Mouse (Mus musculus) kidney, embryonic 14.5 days (tissue): ENCODE results near the gene Sema6d. TPM values are rescaled to one million over a fixed set of nuclear protein-coding genes. Genes with fewer than 3 reads are reported as not detected.

Experiments
- ATAC-seq: fragments of 200-750 bp; cut with Nextera tagmentation; 2 replicates; pipeline ENCODE4 v1.8.0; 2017; ENCODE audit warnings: moderate number of reproducible peaks, mild to moderate bottlenecking, moderate TSS enrichment, moderate library complexity; ENCODE audit not compliant: low FRiP score, low TSS enrichment
- H3K27ac ChIP-seq: fragments of 300-500 bp; sonication (generic); 2 replicates; pipeline ENCODE4 v1.5.1; 2014; ENCODE audit warnings: low read depth, mild to moderate bottlenecking, low read length, moderate library complexity, mixed read lengths
- H3K27me3 ChIP-seq: fragments of 300-500 bp; sonication (generic); 2 replicates; pipeline ENCODE4 v1.6.1; 2014; ENCODE audit warnings: mild to moderate bottlenecking, low read length; ENCODE audit not compliant: control insufficient read depth, insufficient read depth
- H3K36me3 ChIP-seq: fragments of 300-500 bp; sonication (generic); 2 replicates; pipeline ENCODE4 v1.6.1; 2014; ENCODE audit warnings: low read length, mixed read lengths; ENCODE audit not compliant: control insufficient read depth, insufficient read depth
- H3K4me1 ChIP-seq: fragments of 300-500 bp; sonication (generic); 2 replicates; pipeline ENCODE4 v1.6.1; 2014; ENCODE audit warnings: low read length, mixed read lengths; ENCODE audit not compliant: control insufficient read depth, insufficient read depth
- H3K4me2 ChIP-seq: fragments of 300-500 bp; sonication (generic); replicated peaks from 2 replicates; pipeline ENCODE4 v1.6.1; 2014; ENCODE audit warnings: low read depth, mild to moderate bottlenecking, low read length
- H3K4me3 ChIP-seq: fragments of 300-500 bp; sonication (generic); 2 replicates; pipeline ENCODE4 v1.5.1; 2014; ENCODE audit warnings: mild to moderate bottlenecking, low read length
- H3K9ac ChIP-seq: fragments of 300-500 bp; sonication (generic); 2 replicates; pipeline ENCODE4 v1.6.1; 2014; ENCODE audit warnings: low read depth, mild to moderate bottlenecking, low read length, moderate library complexity
- H3K9me3 ChIP-seq: fragments of 300-500 bp; sonication (generic); 2 replicates; pipeline ENCODE4 v1.6.1; 2016; ENCODE audit warnings: low read length; ENCODE audit not compliant: control insufficient read depth
- WGBS: fragments of 180-500 bp; shearing (Covaris S2); extraction: QIAGEN DNeasy Blood & Tissue Kit; methylation state at CpG from one replicate; pipeline ENCODE4 v1.1.7; 2014; 5-methylcytosine and 5-hydroxymethylcytosine counted together
- polyA plus RNA-seq: library from polyadenylated mRNA; unstranded; fragments of >200 nt; fragmentation: Nextera tagmentation; extraction: Ambion mirVana; gene quantifications from 2 replicates; pipeline ENCODE4 v1.2.1, GENCODE M21; 2014

The Sema6d gene
- polyA plus RNA-seq, 1 experiment from 2014 or later = 11.8 TPM

DNA sequence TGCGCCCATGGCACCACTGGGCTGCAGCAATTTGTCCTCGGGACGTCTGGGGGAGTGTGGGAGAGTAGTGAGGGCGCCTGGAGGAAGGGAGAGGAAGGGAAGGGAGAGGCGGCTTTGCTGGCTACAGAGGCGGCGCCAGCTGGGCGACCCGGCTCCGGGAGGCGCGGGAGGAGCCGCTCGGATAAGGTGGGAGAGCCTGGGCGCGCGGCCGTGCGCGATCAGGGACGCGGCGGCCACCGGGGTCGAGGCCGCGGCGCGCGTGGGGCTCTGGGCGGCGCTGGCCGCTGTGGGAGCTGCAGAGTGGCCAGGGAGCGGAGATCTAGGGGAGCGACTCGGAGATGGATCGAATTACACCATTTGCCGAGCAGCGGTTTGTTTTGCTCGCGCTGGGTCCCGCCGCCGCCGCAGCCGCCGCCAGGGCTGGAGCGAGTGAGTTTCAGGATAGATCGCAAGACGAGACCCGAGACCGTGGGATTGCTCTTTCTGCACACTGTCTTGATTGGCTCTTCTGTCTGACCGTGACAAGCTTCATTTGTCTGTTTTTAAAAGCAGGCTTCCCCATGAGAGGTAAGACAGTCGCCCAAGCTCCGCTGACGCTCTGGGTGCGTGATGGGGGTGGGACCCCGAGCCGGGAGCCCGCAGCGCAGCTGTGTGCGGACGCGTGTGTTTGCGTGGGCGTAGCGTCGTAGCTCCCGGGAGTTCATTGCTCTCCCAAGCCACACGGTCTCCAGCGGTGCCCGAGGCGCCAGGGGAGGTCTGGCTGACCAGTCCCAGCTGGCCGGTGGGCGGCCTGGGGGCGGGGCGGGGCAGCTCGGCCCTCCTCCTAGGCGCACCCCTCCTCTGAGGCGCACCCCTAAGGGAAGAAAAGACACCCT lies 520.2 kb downstream of the Sema6d start:
- WGBS = under 1% methylated on average over 77 of the region's 80 CpGs
- H3K4me1 ChIP-seq = peaks cover 17% of the 10 kb centered on the region; the same call in 1 of the 2 replicates

DNA sequence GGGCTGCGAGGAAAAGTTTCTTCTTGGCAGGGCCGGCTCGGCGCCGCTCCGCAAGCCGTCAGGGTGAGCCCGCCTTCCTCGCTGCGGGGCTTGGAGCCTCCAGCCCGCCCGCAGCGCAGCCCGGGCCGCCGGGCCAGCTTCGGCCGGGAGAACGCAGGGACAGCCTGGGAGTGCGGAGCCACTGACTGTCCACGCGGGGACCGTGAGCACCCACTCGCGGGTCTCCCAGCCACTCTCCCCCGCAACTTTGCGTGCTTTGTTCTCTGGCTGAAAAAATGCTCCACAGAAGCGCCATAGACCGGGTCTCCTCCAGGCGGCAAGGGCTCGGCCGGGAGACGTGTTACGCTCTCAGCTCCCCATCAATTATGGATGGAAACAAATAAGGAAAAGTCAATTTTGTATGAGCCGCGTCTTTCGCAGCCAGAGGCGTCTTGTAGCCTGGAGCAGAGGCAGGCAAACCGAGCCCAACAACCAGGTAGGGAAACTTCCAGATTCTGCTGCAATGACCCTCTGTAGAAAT lies 520.9 kb downstream of the Sema6d start:
- Histone ChIP-seq H3K9me3 (no peaks in the 10 kb centered on the region), H3K36me3 (no peaks in the 10 kb centered on the region), H3K4me1 (peaks cover 23% of the 10 kb centered on the region; the same call in 1 of the 2 replicates), H3K4me2 (peak overlapping the region; percentile 83), H3K4me3 (peak overlapping the region; percentile 83), H3K9ac (peak overlapping the region; percentile 82), H3K27ac (peak overlapping the region; percentile 93), H3K27me3 (peaks cover 2% of the 10 kb centered on the region; the same call in 1 of the 2 replicates)
- WGBS = under 1% methylated on average over 35 of the region's 39 CpGs
- no peak; the same call in 1 of the 2 replicates for ATAC-seq

More for the DNA sequence above, 520.2 kb downstream of the Sema6d start:
- Histone ChIP-seq H3K4me3 (peak overlapping the region; percentile 83), H3K9ac (peak overlapping the region; percentile 82), H3K36me3 (no peaks in the 10 kb centered on the region), H3K27ac (peak overlapping the region; percentile 93), H3K9me3 (no peaks in the 10 kb centered on the region), H3K27me3 (peaks cover 2% of the 10 kb centered on the region; the same call in 1 of the 2 replicates), H3K4me2 (peak overlapping the region; percentile 83)
- peak; percentile 96 for ATAC-seq

DNA sequence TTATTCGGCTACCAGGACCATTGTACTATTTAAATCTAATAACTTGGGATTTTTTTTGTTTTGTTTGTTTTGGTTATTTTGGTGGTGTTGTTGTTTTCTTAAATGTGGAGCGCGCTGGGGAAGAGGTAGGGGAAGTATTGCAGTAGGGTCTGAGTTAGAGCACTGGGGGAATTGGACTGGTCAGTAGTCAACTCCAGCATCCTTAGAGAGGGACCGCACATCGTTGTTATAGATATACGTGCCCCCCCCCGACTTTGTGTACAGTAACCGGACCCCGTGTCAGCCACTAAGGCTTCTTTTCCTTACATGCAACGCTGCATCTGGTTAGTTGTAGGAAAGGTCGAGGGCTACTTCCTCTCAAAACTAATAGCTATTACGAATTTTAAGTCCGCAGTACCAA lies 521.5 kb downstream of the Sema6d start:
- Histone ChIP-seq H3K4me2 (peak overlapping the region; percentile 83), H3K9ac (peak overlapping the region; percentile 82; the same call in 1 of the 2 replicates), H3K4me3 (peak overlapping the region; percentile 83), H3K9me3 (no peaks in the 10 kb centered on the region), H3K36me3 (no peaks in the 10 kb centered on the region), H3K27me3 (peaks cover 2% of the 10 kb centered on the region; the same call in 1 of the 2 replicates), H3K4me1 (peaks cover 26% of the 10 kb centered on the region; the same call in 1 of the 2 replicates), H3K27ac (no peak overlapping the region; the same call in 1 of the 2 replicates)
- no peak for ATAC-seq
- WGBS = 3% methylated on average over 13 of the region's 13 CpGs

DNA sequence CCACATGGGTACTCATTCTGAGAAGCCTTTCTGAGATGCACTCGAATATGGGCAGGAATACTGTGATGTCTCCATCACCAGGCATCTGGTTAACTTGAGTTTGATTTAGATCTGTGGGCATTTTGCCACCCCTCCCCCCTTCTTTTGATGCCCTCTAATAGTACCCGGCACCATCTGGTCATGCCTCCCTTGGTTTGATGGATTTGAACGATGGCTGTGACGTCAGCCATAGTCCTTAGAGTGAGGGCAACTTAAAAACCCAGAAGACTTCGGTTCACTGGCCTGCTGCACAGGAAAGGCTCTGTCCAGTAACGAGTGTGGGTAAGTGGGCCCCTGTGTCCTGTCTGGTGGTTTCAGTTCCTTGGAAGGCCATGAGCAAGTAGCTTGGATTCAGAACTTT lies 522.5 kb downstream of the Sema6d start:
- 19% methylated on average over 6 of the region's 6 CpGs for WGBS
- Histone ChIP-seq H3K36me3 (no peaks in the 10 kb centered on the region), H3K9ac (peak overlapping the region; percentile 23; the same call in 1 of the 2 replicates), H3K27me3 (peaks cover 2% of the 10 kb centered on the region; the same call in 1 of the 2 replicates), H3K27ac (no peak overlapping the region), H3K4me3 (peak overlapping the region; percentile 83), H3K4me2 (peak overlapping the region; percentile 83), H3K9me3 (no peaks in the 10 kb centered on the region), H3K4me1 (peaks cover 28% of the 10 kb centered on the region; the same call in 1 of the 2 replicates)
- no peak for ATAC-seq

DNA sequence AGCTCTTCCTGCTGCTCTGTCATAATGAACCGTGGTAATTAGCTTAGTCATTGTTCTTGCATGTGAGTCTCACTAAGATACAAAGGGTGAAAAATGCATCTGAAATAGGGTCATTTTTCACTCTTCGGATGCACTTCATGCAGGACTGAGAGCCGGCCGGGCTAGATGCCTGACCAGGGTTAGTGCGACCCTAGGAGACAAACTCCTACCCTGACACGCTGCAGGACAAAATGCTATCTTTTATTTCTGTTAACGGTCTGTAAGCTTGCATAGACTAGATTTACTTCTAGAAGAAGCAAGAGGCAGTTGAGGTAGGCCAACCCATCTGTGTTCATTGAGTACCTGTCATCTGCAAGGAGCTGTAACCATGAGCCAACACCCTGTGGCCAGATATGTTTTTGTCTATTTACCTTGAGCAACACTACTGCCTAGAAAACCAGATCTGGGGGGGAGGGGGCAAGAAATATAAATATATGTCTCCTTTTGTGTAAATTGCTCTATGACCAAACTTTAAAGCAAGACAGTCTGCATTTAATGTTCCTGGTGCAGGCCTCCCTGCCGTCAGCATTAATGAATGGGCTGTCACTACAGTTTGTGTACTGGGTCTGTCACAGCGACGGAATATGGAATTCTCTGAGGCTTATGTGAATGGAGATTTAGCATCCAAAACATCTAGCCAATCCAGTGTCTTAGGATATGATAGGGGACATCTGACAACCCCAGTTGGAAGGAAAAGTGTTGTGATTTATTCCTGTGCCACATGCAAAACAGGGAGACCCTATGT lies 523.1 kb downstream of the Sema6d start:
- Histone ChIP-seq H3K4me1 (peaks cover 28% of the 10 kb centered on the region; the same call in 1 of the 2 replicates), H3K9me3 (no peaks in the 10 kb centered on the region), H3K4me2 (peak overlapping the region; percentile 83), H3K36me3 (no peaks in the 10 kb centered on the region), H3K27ac (no peak overlapping the region), H3K9ac (peak overlapping the region; percentile 13; the same call in 1 of the 2 replicates), H3K4me3 (peak overlapping the region; percentile 83), H3K27me3 (peaks cover 2% of the 10 kb centered on the region; the same call in 1 of the 2 replicates)
- WGBS = 61% methylated on average over 10 of the region's 10 CpGs
- no peak for ATAC-seq

DNA sequence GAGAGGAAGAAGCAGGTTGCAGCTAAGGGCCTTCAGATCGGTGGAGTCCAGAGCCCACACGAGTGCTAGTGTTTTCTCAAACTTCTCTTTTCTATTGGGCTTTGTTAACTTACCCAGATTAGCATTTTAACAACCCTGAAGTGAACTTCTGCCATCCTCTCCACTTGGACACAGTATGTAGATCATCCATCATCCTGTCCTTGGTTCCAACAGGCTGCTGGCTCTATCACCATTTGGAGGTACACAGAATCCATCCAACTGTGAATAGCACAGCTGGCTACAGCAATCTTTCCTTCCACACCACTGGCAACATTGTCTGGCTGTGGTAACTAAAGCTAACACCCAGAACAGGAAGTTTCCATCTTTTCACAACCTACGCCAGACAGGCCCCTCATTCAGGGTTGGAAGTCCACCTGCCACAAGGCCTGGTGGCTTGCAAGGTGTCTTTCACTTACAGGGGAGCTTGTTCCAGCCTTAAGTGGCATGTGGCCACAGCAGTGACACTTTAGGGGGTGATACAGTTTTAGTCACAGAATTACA lies 524.0 kb downstream of the Sema6d start:
- no peaks in the 10 kb centered on the region for H3K36me3 ChIP-seq
- 36% methylated on average over 3 of the region's 3 CpGs for WGBS
- H3K27me3 ChIP-seq = no peaks in the 10 kb centered on the region
- no peaks in the 10 kb centered on the region for H3K9me3 ChIP-seq
- H3K4me3 ChIP-seq = no peak overlapping the region
- ATAC-seq = no peak
- peaks cover 28% of the 10 kb centered on the region; the same call in 1 of the 2 replicates for H3K4me1 ChIP-seq
- no peak overlapping the region for H3K9ac ChIP-seq
- peak overlapping the region; percentile 17; the same call in 1 of the 2 replicates for H3K4me2 ChIP-seq
- H3K27ac ChIP-seq = no peak overlapping the region

DNA sequence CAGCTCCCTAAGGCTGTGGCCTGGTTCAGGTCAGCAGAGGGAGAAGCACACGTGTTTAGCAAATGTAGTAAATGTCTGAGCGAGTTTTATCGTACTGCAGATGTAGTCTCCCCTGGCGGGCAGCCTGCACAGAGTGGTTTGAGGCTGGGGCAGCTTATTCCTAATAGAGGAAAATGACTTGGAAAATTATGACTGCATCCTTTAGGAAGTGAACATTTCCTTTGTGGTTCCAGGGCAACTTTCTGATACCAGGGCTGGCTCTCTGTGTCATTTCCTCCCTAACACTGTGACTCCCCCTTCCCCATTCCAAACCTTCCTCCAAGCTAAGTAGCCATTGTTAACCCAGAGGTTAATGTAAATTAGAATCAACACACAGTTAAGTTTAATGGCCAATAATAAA lies 527.0 kb downstream of the Sema6d start:
- Histone ChIP-seq H3K4me2 (no peak overlapping the region), H3K36me3 (no peaks in the 10 kb centered on the region), H3K9me3 (no peaks in the 10 kb centered on the region), H3K27ac (no peak overlapping the region; the same call in 1 of the 2 replicates), H3K27me3 (no peaks in the 10 kb centered on the region), H3K9ac (no peak overlapping the region), H3K4me3 (no peak overlapping the region), H3K4me1 (peaks cover 21% of the 10 kb centered on the region; the same call in 1 of the 2 replicates)
- ATAC-seq = no peak
- 36% methylated on average over 4 of the region's 4 CpGs for WGBS

DNA sequence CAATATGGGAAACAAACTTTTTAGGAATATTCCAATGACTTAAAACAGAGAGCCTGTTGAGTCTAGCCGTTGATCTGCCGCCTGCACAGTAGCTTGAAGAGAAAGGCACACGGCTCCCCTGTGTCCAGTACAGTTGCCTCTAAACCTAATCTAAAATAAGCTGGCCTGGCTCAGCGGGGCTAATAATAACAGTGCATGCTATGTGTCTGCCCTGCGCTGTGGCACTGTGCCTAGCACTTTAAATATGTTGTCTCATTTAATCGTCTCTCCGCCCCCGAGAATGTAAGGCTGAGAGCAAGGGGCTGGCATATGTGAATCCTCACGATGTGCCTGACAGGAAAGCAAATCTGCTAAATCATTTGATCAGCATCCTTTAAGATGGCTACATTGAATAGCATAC lies 527.7 kb downstream of the Sema6d start:
- 62% methylated on average over 9 of the region's 9 CpGs for WGBS

More for the DNA sequence above, 527.7 kb downstream of the Sema6d start:
- H3K27me3 ChIP-seq = no peaks in the 10 kb centered on the region
- no peak overlapping the region for H3K4me2 ChIP-seq
- no peaks in the 10 kb centered on the region for H3K9me3 ChIP-seq
- H3K9ac ChIP-seq = no peak overlapping the region
- no peak for ATAC-seq
- H3K4me3 ChIP-seq = no peak overlapping the region
- peaks cover 22% of the 10 kb centered on the region; the same call in 1 of the 2 replicates for H3K4me1 ChIP-seq
- no peaks in the 10 kb centered on the region for H3K36me3 ChIP-seq
- no peak overlapping the region for H3K27ac ChIP-seq
